Mouse (Mus musculus) heart, embryonic 13.5 days (tissue): Measurements from ENCODE around the gene Sptlc2. TPM values are rescaled to one million over a fixed set of nuclear protein-coding genes. Genes with fewer than 3 reads are reported as not detected.
"Not testable (repeated sequence)": the region's sequence is repeated elsewhere in the genome, so short reads cannot be mapped to it uniquely, and the experiment has no call there.

Experiments
- ATAC-seq: fragments of 200-750 bp; cut with Nextera tagmentation; 2 replicates; pipeline ENCODE4 v1.8.0; 2017; ENCODE audit warnings: moderate TSS enrichment; ENCODE audit not compliant: insufficient number of reproducible peaks, low FRiP score, low TSS enrichment; ENCODE audit errors: extremely low read depth
- H3K27ac ChIP-seq: fragments of 300-500 bp; sonication (generic); replicated peaks from 2 replicates; pipeline ENCODE4 v1.5.1; 2015; ENCODE audit warnings: moderate library complexity, mild to moderate bottlenecking, inconsistent platforms
- H3K27me3 ChIP-seq: fragments of 300-500 bp; sonication (generic); replicated peaks from 2 replicates; pipeline ENCODE4 v1.6.1; 2015; ENCODE audit warnings: mild to moderate bottlenecking, inconsistent platforms
- H3K36me3 ChIP-seq: fragments of 300-500 bp; sonication (generic); 2 replicates; pipeline ENCODE4 v1.6.1; 2015; ENCODE audit warnings: mild to moderate bottlenecking, inconsistent platforms
- H3K4me1 ChIP-seq: fragments of 300-500 bp; sonication (generic); 2 replicates; pipeline ENCODE4 v1.6.1; 2015; ENCODE audit warnings: inconsistent platforms
- H3K4me2 ChIP-seq: fragments of 300-500 bp; sonication (generic); 2 replicates; pipeline ENCODE4 v1.6.1; 2015; ENCODE audit warnings: inconsistent platforms, mild to moderate bottlenecking, moderate library complexity
- H3K4me3 ChIP-seq: fragments of 300-500 bp; sonication (generic); 2 replicates; pipeline ENCODE4 v1.5.1; 2015; ENCODE audit warnings: moderate library complexity, mild to moderate bottlenecking, inconsistent platforms
- H3K9ac ChIP-seq: fragments of 300-500 bp; sonication (generic); 2 replicates; pipeline ENCODE4 v1.6.1; 2015; ENCODE audit warnings: inconsistent platforms, mild to moderate bottlenecking, moderate library complexity
- H3K9me3 ChIP-seq: fragments of 300-500 bp; sonication (generic); 2 replicates; pipeline ENCODE4 v1.6.1; 2016; ENCODE audit warnings: inconsistent platforms
- WGBS: fragments of 180-500 bp; shearing (Covaris S2); methylation state at CpG from one replicate; pipeline ENCODE4 v1.1.7; 2015; ENCODE audit warnings: mixed read lengths; 5-methylcytosine and 5-hydroxymethylcytosine counted together
- polyA plus RNA-seq: library from polyadenylated mRNA; unstranded; fragments of >200 nt; fragmentation: Nextera tagmentation; extraction: Ambion mirVana; gene quantifications from 2 replicates; pipeline ENCODE4 v1.2.1, GENCODE M21; 2015

Sptlc2 gene
- polyA plus RNA-seq, 1 experiment from 2014 or later = 64.2 TPM

DNA sequence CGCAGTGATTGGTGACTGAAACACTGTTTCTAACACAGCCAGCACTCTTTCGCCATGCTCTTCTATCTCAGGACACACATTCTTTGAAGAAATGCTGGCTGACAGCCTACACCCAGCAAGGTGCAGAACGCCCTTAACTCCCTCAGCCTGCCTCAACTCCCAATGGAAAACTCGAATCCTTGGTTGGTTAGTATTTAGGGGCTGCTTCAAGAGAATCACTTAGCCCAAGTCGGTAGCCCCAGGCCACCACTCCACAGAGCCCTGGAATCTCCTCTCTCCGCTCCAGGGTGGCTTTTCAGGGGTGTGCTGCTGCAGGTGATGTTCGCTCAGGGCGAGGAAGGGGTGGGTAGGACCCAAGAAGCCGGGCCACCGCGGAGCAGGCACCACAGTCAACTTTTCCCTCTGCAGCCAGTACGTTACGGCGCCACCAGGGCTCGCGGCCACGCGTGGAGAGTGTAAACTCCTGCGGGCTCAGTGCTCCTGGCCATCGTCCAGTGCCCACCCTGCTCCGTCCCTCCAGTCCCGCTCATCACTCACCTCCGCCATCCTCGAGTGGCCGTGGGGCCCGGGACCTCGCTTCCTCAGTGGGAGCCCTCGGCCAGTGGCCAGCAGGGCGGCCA is 89.0 kb downstream of the Sptlc2 start:
- Histone ChIP-seq H3K4me1 (peaks cover 14% of the 10 kb centered on the region), H3K27me3 (peaks cover 22% of the 10 kb centered on the region), H3K36me3 (no peaks in the 10 kb centered on the region), H3K9me3 (no peaks in the 10 kb centered on the region), H3K9ac (peak overlapping the region; percentile 82), H3K4me2 (peak overlapping the region; percentile 99), H3K4me3 (peak overlapping the region; percentile 84), H3K27ac (no peak overlapping the region)
- WGBS = 8% methylated on average over 29 of the region's 29 CpGs
- no peak for ATAC-seq

DNA sequence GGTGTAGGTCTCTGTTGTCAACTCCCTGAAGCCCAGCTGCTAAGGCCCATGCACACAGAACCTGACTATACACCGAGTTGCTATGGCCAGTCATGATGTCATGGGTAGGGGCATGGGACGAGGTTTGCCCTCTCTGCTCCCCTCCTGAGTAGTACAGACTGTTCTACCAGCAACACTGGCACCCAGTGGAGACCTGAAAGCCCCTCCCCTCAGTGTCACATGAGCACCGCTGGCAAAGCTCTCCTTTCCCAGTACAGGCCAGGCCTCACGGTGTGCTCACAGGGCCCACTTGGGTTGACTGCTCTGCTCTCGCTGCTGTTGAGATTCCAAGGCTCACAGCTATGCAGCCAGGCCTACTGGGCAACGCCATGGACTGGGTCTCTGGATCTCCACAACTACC is 94.2 kb downstream of the Sptlc2 start:
- Histone ChIP-seq H3K4me3 (no peak overlapping the region), H3K9me3 (no peaks in the 10 kb centered on the region), H3K36me3 (no peaks in the 10 kb centered on the region), H3K27ac (no peak overlapping the region), H3K27me3 (peaks cover 6% of the 10 kb centered on the region), H3K4me2 (no peak overlapping the region), H3K9ac (no peak overlapping the region), H3K4me1 (peaks cover under 1% of the 10 kb centered on the region; the same call in 1 of the 2 replicates)
- 66% methylated on average over 6 of the region's 6 CpGs for WGBS
- no peak; the same call in 1 of the 2 replicates for ATAC-seq

DNA sequence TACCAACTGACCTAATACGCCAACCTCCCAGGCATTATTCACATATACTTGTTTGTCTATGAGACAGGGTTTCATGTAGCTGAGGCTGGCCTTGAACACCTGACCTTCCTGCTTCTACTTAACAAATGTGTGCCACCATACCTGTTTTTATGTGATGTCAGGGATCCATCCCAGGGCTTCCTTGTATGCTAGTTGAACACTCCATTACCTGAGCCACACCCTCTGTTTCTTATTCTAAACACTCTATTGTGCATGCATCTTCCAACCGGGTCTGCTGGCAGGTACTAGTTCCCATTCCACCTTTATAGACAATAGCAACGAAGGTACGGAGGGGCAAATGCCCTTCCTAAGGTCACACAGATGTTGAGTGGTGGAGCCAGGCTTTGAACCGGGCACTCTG is 99.1 kb downstream of the Sptlc2 start:
- Histone ChIP-seq H3K4me3 (no peak overlapping the region), H3K4me1 (no peaks in the 10 kb centered on the region), H3K9me3 (0 out of 2 replicates have a peak, but pooled peaks cover 3% of the 10 kb centered on the region), H3K4me2 (no peak overlapping the region), H3K36me3 (no peaks in the 10 kb centered on the region), H3K27ac (no peak overlapping the region), H3K9ac (no peak overlapping the region), H3K27me3 (no peaks in the 10 kb centered on the region)
- 84% methylated on average over 5 of the region's 5 CpGs for WGBS
- no peak for ATAC-seq

DNA sequence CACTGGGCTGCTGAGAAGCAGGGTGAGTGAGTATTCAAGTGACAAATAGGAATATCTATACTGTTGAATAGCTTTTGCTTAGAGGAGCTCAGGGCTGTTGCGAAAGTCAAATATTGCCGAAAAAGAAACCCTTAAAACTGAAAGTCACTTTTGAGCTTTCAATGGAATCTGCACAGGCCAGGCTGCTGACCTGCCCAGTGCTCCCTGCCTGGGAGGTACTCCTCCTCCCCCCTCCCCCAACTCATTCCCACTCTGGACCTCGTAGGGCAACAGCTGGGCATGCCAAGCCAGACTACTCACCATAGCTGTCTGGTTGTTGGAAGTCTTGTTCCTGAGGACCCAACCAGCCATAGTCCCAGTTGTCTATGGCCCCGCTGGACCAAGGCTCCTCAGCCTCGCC is 103.4 kb downstream of the Sptlc2 start:
- H3K27ac ChIP-seq = no peak overlapping the region
- H3K4me3 ChIP-seq = no peak overlapping the region
- H3K9ac ChIP-seq = no peak overlapping the region
- no peaks in the 10 kb centered on the region for H3K36me3 ChIP-seq
- WGBS = 80% methylated on average over 5 of the region's 5 CpGs
- H3K4me2 ChIP-seq = no peak overlapping the region
- H3K4me1 ChIP-seq = peaks cover 1% of the 10 kb centered on the region
- no peaks in the 10 kb centered on the region for H3K27me3 ChIP-seq
- ATAC-seq = no peak
- 0 out of 2 replicates have a peak, but pooled peaks cover 3% of the 10 kb centered on the region for H3K9me3 ChIP-seq

DNA sequence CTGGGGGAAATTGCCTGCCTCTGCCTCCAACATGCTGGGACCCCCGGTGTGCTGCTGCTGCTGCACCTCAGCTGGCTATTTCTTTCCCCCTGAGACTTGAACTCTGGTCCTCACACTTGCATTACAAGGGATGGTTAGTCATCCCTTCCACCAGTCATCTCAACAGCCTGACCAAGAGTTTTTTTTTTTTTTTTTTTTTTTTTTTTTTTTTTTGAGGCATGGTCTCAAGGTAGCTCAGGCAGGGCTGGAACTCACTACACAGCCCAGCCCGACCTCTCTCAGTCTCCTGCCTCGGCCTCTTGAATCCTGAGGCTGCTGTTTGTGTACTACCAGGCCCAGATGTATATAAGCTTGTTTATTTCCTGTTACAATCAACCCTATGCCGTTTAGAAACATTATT is 103.9 kb downstream of the Sptlc2 start:
- no peaks in the 10 kb centered on the region for H3K27me3 ChIP-seq
- H3K9me3 ChIP-seq = 0 out of 2 replicates have a peak, but pooled peaks cover 3% of the 10 kb centered on the region
- H3K4me1 ChIP-seq = peaks cover 6% of the 10 kb centered on the region
- WGBS = 74% methylated on average over 4 of the region's 4 CpGs
- no peak overlapping the region for H3K4me3 ChIP-seq
- no peak overlapping the region for H3K9ac ChIP-seq
- no peak for ATAC-seq
- H3K36me3 ChIP-seq = no peaks in the 10 kb centered on the region
- no peak overlapping the region for H3K27ac ChIP-seq
- H3K4me2 ChIP-seq = no peak overlapping the region

DNA sequence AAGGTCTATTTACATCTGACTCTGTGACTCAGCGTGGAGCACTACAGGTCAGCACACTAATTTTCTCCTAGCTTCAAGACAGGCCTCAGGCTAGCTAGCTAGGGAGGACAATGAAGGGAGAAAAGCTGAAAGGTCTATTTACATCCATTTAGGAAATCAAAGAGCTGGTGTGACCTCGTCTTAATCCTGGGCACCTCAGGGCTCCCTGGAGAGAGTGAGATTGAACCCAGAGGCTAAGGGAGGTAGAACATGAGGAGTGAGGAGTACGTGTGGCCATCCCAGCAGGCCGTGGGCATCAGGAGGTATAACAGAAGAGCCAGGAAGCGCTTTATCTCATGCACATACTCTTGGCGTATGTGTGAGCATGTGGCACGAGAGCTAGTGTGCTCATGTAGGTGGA is 104.4 kb downstream of the Sptlc2 start:
- H3K27ac ChIP-seq = no peak overlapping the region
- H3K36me3 ChIP-seq = no peaks in the 10 kb centered on the region
- H3K4me1 ChIP-seq = peaks cover 11% of the 10 kb centered on the region
- H3K9me3 ChIP-seq = 0 out of 2 replicates have a peak, but pooled peaks cover 3% of the 10 kb centered on the region
- H3K27me3 ChIP-seq = no peaks in the 10 kb centered on the region
- H3K4me3 ChIP-seq = no peak overlapping the region
- H3K4me2 ChIP-seq = no peak overlapping the region
- WGBS = 69% methylated on average over 7 of the region's 7 CpGs
- ATAC-seq = no peak
- no peak overlapping the region for H3K9ac ChIP-seq

DNA sequence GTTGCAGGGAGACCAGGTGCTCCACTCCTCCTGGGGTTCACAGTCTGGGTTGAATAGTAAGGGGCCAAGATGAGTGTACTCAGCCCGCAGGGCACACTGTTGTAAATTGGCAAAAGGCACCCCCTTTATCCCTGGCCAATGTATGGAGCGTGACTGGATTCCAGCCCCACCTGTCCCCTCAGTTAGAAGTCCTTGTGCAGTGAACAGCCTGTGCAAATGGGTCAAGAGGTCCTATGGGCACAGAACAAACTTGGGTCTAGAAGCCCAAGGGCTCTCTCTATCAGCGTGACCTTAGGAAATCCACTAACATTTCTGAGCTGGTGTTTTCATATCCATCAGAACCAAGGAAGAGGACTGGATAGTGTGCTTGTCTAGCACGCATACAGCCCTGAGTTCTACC is 105.4 kb downstream of the Sptlc2 start:
- H3K4me1 ChIP-seq = peaks cover 21% of the 10 kb centered on the region
- no peak overlapping the region for H3K4me3 ChIP-seq
- H3K9ac ChIP-seq = no peak overlapping the region
- no peak overlapping the region for H3K4me2 ChIP-seq
- ATAC-seq = no peak
- no peaks in the 10 kb centered on the region for H3K27me3 ChIP-seq
- no peak overlapping the region for H3K27ac ChIP-seq
- H3K36me3 ChIP-seq = no peaks in the 10 kb centered on the region
- no peaks in the 10 kb centered on the region for H3K9me3 ChIP-seq
- WGBS = 90% methylated on average over 4 of the region's 4 CpGs

DNA sequence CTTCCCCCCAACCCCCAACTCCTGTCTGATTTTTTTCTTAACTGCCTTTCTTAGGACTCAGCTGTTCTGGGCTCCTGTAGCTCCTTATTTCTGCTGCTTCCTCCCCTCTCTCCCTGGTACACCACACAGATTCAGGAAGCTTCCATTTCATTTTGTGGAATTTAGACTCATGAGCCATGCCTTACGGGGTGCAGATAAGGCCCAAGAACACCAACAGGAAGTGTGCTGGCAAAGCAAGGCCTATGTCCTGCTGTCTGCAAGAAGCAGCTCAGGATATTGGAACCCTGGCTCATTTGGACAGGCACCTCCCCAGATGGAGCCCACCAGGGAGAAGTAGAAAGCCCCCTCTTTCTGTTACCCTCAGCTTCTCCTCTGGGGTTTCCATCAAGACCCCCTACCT is 106.4 kb downstream of the Sptlc2 start:
- no peak overlapping the region for H3K27ac ChIP-seq

DNA sequence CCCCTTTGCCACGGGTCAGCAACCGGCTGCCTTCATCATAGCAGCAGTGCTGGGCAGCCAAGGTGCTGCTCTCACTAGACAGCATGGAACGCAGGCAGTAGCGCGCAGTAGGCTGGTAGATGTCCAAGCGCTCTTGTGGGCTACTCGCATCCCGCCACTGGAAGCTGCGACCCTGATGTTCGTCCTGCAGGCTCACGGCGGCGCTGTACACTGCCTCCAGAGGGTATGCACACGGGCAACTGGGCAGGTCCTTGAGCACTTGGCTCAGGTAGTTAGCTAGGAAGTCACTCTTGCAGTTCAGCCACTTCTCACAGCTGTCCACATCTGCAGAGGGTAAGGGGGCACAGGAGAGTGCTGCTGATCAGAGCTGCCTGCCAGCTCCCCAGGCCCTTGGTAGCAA is 108.3 kb downstream of the Sptlc2 start:
- Histone ChIP-seq H3K27me3 (no peaks in the 10 kb centered on the region), H3K9me3 (no peaks in the 10 kb centered on the region), H3K4me2 (no peak overlapping the region), H3K27ac (no peak overlapping the region), H3K36me3 (peaks cover 21% of the 10 kb centered on the region), H3K4me3 (no peak overlapping the region), H3K9ac (no peak overlapping the region), H3K4me1 (peaks cover 30% of the 10 kb centered on the region)
- 50% methylated on average over 14 of the region's 14 CpGs for WGBS
- ATAC-seq = no peak

More for the DNA sequence above, 106.4 kb downstream of the Sptlc2 start:
- no peak overlapping the region for H3K4me3 ChIP-seq
- H3K4me2 ChIP-seq = no peak overlapping the region
- WGBS = 37% methylated on average over 1 of the region's 1 CpGs
- peaks cover 3% of the 10 kb centered on the region; the same call in 1 of the 2 replicates for H3K36me3 ChIP-seq
- no peaks in the 10 kb centered on the region for H3K9me3 ChIP-seq
- no peaks in the 10 kb centered on the region for H3K27me3 ChIP-seq
- no peak for ATAC-seq
- no peak overlapping the region for H3K9ac ChIP-seq
- peaks cover 27% of the 10 kb centered on the region for H3K4me1 ChIP-seq

DNA sequence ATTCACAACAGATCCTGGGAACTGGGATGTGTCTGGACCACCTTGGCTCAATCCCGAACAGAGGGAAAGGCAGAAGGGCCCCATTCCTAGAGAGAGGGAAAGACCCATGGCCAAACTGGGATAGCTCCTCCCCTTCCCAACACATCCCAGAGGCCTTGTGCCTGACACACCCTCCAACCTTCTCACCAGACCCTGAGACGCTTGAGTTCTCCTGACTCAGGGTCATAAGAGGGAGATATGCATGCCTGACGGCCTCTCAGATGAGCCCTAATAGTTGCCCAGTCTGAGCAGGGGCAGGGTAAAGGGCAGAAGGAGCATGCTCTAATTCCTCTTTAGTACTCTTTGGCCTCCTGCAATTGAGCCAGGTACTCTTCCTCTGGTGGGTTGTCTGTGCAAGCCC is 108.8 kb downstream of the Sptlc2 start:
- H3K4me3 ChIP-seq = no peak overlapping the region
- 0 out of 2 replicates have a peak, but pooled peaks have one; percentile 1 for ATAC-seq
- peaks cover 27% of the 10 kb centered on the region for H3K36me3 ChIP-seq
- H3K4me1 ChIP-seq = peaks cover 30% of the 10 kb centered on the region
- H3K9ac ChIP-seq = no peak overlapping the region
- H3K9me3 ChIP-seq = no peaks in the 10 kb centered on the region
- H3K4me2 ChIP-seq = no peak overlapping the region
- WGBS = 33% methylated on average over 3 of the region's 3 CpGs
- no peaks in the 10 kb centered on the region for H3K27me3 ChIP-seq
- peak overlapping the region; percentile 82 for H3K27ac ChIP-seq

DNA sequence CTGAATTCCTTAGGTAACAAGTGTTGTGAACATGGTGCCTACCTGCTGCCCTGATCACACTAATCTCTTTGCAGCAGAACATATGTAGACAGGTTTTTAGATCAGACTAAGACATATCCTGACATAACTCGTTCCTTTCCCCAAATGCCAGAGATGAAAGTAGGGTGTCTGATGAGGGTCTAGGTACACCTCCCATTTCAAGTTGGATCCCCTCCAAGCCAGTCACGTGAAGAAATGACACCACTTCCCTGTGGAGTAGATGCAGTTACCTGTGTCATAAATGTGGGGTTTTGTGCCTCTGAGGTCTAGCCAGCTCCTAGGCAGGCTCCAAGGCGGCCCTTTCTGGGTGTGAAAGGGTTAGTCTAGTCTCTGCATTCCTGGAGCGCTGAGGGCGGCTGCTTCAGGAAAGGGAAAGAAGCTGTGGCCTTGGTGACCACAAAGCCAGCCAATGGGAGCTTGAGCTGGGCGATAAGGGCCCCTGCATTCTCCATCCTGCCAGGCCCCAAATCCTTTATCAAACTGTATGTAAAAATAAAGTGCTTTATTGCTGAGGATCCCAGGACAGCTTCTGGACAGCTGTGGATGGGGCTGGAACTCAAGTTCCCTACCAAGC is 109.9 kb downstream of the Sptlc2 start:
- H3K9me3 ChIP-seq = no peaks in the 10 kb centered on the region
- peak overlapping the region; percentile 63 for H3K4me2 ChIP-seq
- peak overlapping the region; percentile 45; the same call in 1 of the 2 replicates for H3K9ac ChIP-seq
- no peaks in the 10 kb centered on the region for H3K27me3 ChIP-seq
- peak overlapping the region; percentile 34 for H3K4me3 ChIP-seq
- peaks cover 30% of the 10 kb centered on the region for H3K4me1 ChIP-seq
- H3K27ac ChIP-seq = peak overlapping the region; percentile 82
- 7% methylated on average over 6 of the region's 6 CpGs for WGBS
- ATAC-seq = peak; percentile 67
- peaks cover 38% of the 10 kb centered on the region for H3K36me3 ChIP-seq

DNA sequence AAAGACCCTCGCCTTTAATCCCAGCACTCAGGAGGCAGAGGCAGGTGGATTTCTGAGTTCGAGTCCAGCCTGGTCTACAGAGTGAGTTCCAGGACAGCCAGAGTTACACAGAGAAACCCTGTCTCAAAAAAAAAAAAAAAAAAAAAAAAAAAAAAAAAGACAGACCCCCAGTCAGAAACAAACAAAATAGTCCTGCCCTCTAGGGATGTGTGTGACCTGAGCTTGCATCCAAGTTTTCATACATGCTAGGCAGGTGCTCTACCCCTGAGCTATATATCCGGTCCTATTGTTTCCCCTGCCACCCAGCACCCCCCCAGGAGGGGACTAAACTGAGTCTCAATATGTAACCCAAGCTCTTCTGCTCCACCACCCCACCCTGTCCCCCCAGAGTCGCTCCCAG is 110.9 kb downstream of the Sptlc2 start:
- H3K4me3 ChIP-seq, H3K4me2 ChIP-seq, H3K9ac ChIP-seq, H3K9me3 ChIP-seq, H3K27me3 ChIP-seq, ATAC-seq: not testable (repeated sequence)
- WGBS = 73% methylated on average over 4 of the region's 4 CpGs
- Histone ChIP-seq H3K4me1 (peaks cover 30% of the 10 kb centered on the region), H3K27ac (peak overlapping the region; percentile 82), H3K36me3 (peaks cover 48% of the 10 kb centered on the region)
